Mouse (Mus musculus) CH12.LX (cell line): ENCODE measurements around the gene Col7a1. TPM values are rescaled to one million over a fixed set of nuclear protein-coding genes. Genes with fewer than 3 reads are reported as not detected.

Source experiments
- DNase-seq: peaks from one replicate; pipeline ENCODE4 v3.0.0-alpha.2; 2013; ENCODE audit errors: extremely low read depth
- H3K27ac ChIP-seq: 2 replicates; pipeline ENCODE4 v1.5.1; 2012; ENCODE audit warnings: low read depth, mild to moderate bottlenecking, control low read depth, moderate library complexity; ENCODE audit not compliant: insufficient read depth
- H3K27me3 ChIP-seq: replicated peaks from 2 replicates; pipeline ENCODE3; 2012; ENCODE audit warnings: inconsistent platforms
- H3K36me3 ChIP-seq, 2 experiments: replicated peaks in 1 of 2; 2 replicates each; pipeline versions ENCODE3 to v1.6.1; 2012; ENCODE audit warnings: inconsistent platforms in 1 of 2, low read length in 1 of 2, mild to moderate bottlenecking in 1 of 2, mixed read lengths in 1 of 2, moderate library complexity in 1 of 2; ENCODE audit not compliant: control insufficient read depth in 1 of 2, insufficient read depth in 1 of 2
- H3K4me1 ChIP-seq, 2 experiments: 2 replicates each; pipeline ENCODE4 v1.6.1; 2012; ENCODE audit warnings: inconsistent platforms in 1 of 2, moderate library complexity in 1 of 2; ENCODE audit not compliant: insufficient read depth in 2 of 2, control insufficient read depth in 1 of 2
- H3K4me2 ChIP-seq: 2 replicates; pipeline ENCODE4 v1.6.1; 2012; ENCODE audit warnings: low read depth, mild to moderate bottlenecking, control low read depth; ENCODE audit not compliant: poor library complexity, insufficient read depth, severe bottlenecking
- H3K4me3 ChIP-seq, 3 experiments: fragments of 150-350 bp in 1 of 3; sonication (generic) in 1 of 3; replicated peaks in 1 of 3; 2 replicates each; pipeline versions ENCODE3 to v1.5.1; 2011 to 2012; ENCODE audit warnings: low read depth in 2 of 3, low read length in 2 of 3, mild to moderate bottlenecking in 2 of 3, moderate library complexity in 2 of 3, control low read depth in 1 of 3, improper control_type of control experiment in 1 of 3, inconsistent platforms in 1 of 3, mixed read lengths in 1 of 3; ENCODE audit not compliant: poor library complexity in 1 of 3
- H3K79me2 ChIP-seq: replicated peaks from 2 replicates; pipeline ENCODE4 v1.6.1; 2012; ENCODE audit warnings: mild to moderate bottlenecking, moderate library complexity; ENCODE audit not compliant: control insufficient read depth, poor library complexity, insufficient read depth, severe bottlenecking; ENCODE audit errors: extremely low read depth
- H3K9ac ChIP-seq: 2 replicates; pipeline ENCODE4 v1.6.1; 2012; ENCODE audit warnings: low read depth, mild to moderate bottlenecking, control low read depth, moderate library complexity; ENCODE audit not compliant: insufficient read depth
- H3K9me3 ChIP-seq: replicated peaks from 2 replicates; pipeline ENCODE3; 2012; ENCODE audit warnings: low read length, inconsistent platforms, mixed read lengths
- CHD2 ChIP-seq: IDR thresholded peaks from 2 replicates; pipeline ENCODE4 v1.6.1; 2011; ENCODE audit warnings: low read length, improper control_type of control experiment
- E2F4 ChIP-seq: IDR thresholded peaks from 2 replicates; pipeline ENCODE4 v1.6.1; 2011; ENCODE audit warnings: low read depth, low read length, improper control_type of control experiment; ENCODE audit not compliant: insufficient replicate concordance
- ETS1 ChIP-seq: conservative IDR thresholded peaks from 2 replicates; pipeline ENCODE4 v1.6.1; 2012; ENCODE audit warnings: low read depth, mild to moderate bottlenecking, inconsistent platforms, low read length, improper control_type of control experiment, moderate library complexity
- HCFC1 ChIP-seq: IDR thresholded peaks from 2 replicates; pipeline ENCODE4 v1.6.1; 2012; ENCODE audit warnings: low read depth, mild to moderate bottlenecking, inconsistent platforms, low read length, improper control_type of control experiment
- JUN ChIP-seq: IDR thresholded peaks from 2 replicates; pipeline ENCODE4 v1.6.1; 2011; ENCODE audit warnings: low read depth, mild to moderate bottlenecking, low read length, improper control_type of control experiment, moderate library complexity; ENCODE audit not compliant: insufficient read depth
- JUND ChIP-seq: conservative IDR thresholded peaks from 2 replicates; pipeline ENCODE4 v1.6.1; 2011; ENCODE audit warnings: low read depth, low read length, improper control_type of control experiment
- MAX ChIP-seq: IDR thresholded peaks from 2 replicates; pipeline ENCODE4 v1.6.1; 2011; ENCODE audit warnings: low read length, improper control_type of control experiment
- MEF2A ChIP-seq: IDR thresholded peaks from 2 replicates; pipeline ENCODE4 v1.6.1; 2014; ENCODE audit warnings: low read depth, mild to moderate bottlenecking, inconsistent platforms, low read length, improper control_type of control experiment, borderline replicate concordance
- MXI1 ChIP-seq: IDR thresholded peaks from 2 replicates; pipeline ENCODE4 v1.6.1; 2011; ENCODE audit warnings: mild to moderate bottlenecking, low read depth, low read length, improper control_type of control experiment
- NRF1 ChIP-seq: IDR thresholded peaks from 2 replicates; pipeline ENCODE4 v1.6.1; 2014; ENCODE audit warnings: low read depth, mild to moderate bottlenecking, inconsistent platforms, low read length, improper control_type of control experiment, moderate library complexity
- PAX5 ChIP-seq: IDR thresholded peaks from 2 replicates; pipeline ENCODE4 v1.6.1; 2012; ENCODE audit warnings: low read length, inconsistent platforms, mixed read lengths
- POLR2AphosphoS2 ChIP-seq: IDR thresholded peaks from 2 replicates; pipeline ENCODE4 v1.6.1; 2011; ENCODE audit warnings: low read depth, low read length, improper control_type of control experiment
- RCOR1 ChIP-seq: conservative IDR thresholded peaks from 2 replicates; pipeline ENCODE4 v1.6.1; 2012; ENCODE audit warnings: low read depth, mild to moderate bottlenecking, inconsistent platforms, low read length, improper control_type of control experiment
- TCF12 ChIP-seq: IDR thresholded peaks from 2 replicates; pipeline ENCODE4 v1.6.1; 2014; ENCODE audit warnings: low read depth, mild to moderate bottlenecking, inconsistent platforms, low read length, improper control_type of control experiment
- USF1 ChIP-seq: IDR thresholded peaks from 2 replicates; pipeline ENCODE4 v1.6.1; 2014; ENCODE audit warnings: low read depth, mild to moderate bottlenecking, inconsistent platforms, low read length, improper control_type of control experiment
- USF2 ChIP-seq: conservative IDR thresholded peaks from 2 replicates; pipeline ENCODE4 v1.6.1; 2011; ENCODE audit warnings: low read depth, low read length, improper control_type of control experiment
- ZC3H11A ChIP-seq: IDR thresholded peaks from 2 replicates; pipeline ENCODE4 v1.6.1; 2012; ENCODE audit warnings: low read depth, mild to moderate bottlenecking, inconsistent platforms, low read length, improper control_type of control experiment
- ZKSCAN1 ChIP-seq: IDR thresholded peaks from 2 replicates; pipeline ENCODE4 v1.6.1; 2012; ENCODE audit warnings: low read depth, inconsistent platforms, low read length, improper control_type of control experiment, borderline replicate concordance
- ZNF384 ChIP-seq: IDR thresholded peaks from 2 replicates; pipeline ENCODE4 v1.6.1; 2012; ENCODE audit warnings: low read depth, low read length, improper control_type of control experiment, inconsistent platforms
- dilution Hi-C: fragments of 300-500 bp; cut with MboI; formaldehyde crosslinking; loops from 2 replicates; pipeline ENCODE4 v1.14.3; 2020; ENCODE audit warnings: low sequenced_read_pairs; ENCODE audit not compliant: extremely low pct_unique_long_range_greater_than_20kb, extremely low pct_ligation_motif_present
- in situ Hi-C: fragments of 300-500 bp; cut with MboI; formaldehyde crosslinking; loops from 3 replicates; pipeline ENCODE4 v1.14.3; 2019; ENCODE audit warnings: low sequenced_read_pairs, low pct_ligation_motif_present, low pct_unique_long_range_greater_than_20kb, mixed read lengths
- polyA plus RNA-seq: library from polyadenylated mRNA; unstranded; fragments of >175 nt; gene quantifications from 2 replicates; pipeline ENCODE4 v1.2.1, GENCODE M21; 2012; ENCODE audit warnings: low read depth; ENCODE audit not compliant: insufficient read length
- total RNA-seq, 2 experiments: library from RNA; depleted of rRNA; stranded (reverse); fragments of 300-350 nt in 1 of 2; fragments of >200 nt in 1 of 2; gene quantifications; 2 replicates each; pipeline ENCODE4 v1.2.3; 2012 to 2014

Gene Col7a1
- total and polyA plus RNA-seq, 3 experiments, result 0.31 to 2.0 (median 0.98) TPM

- Histone ChIP-seq H3K27me3 (no peaks in the 10 kb centered on the region), H3K79me2 (no peaks in the 10 kb centered on the region), H3K9me3 (no peaks in the 10 kb centered on the region), H3K4me3 (no peak overlapping the region), H3K4me2 (no peak overlapping the region), H3K4me1 (no peaks in the 10 kb centered on the region), H3K9ac (no peak overlapping the region), H3K27ac (no peak overlapping the region), H3K36me3 (peaks cover 3 to 14% of the 10 kb centered on the region in 2 experiments)
- in situ Hi-C loops (no loop called here), dilution Hi-C loops (no loop called here)
- DNase-seq, result no peak
- TF ChIP-seq POLR2AphosphoS2 (no peak), ZC3H11A (no peak), MXI1 (no peak), CHD2 (no peak), NRF1 (no peak), ZNF384 (no peak), TCF12 (no peak), PAX5 (no peak), HCFC1 (no peak), JUN (no peak), E2F4 (no peak), ZKSCAN1 (no peak), USF2 (no peak), ETS1 (no peak), JUND (no peak)
These were observed 1.9 kb downstream of the Col7a1 start for GRCm38 (mm10) chr9:108955241-108955640.

DNA sequence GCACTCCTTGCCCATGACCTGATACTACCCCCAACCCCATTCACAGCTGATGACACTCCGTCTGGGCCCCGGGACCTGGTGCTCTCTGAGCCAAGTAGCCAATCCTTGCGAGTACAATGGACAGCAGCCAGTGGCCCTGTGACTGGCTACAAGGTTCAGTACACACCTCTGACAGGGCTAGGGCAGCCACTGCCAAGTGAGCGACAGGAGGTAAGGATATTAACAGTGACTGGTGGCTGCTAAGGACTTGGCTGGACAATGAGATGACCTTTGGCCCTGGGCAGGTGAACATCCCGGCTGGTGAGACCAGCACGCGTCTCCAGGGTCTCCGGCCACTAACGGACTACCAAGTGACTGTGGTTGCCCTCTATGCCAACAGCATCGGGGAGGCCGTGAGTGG, 2.5 kb downstream of the Col7a1 start:
- H3K4me3 ChIP-seq, result no peak overlapping the region
- no peaks in the 10 kb centered on the region for H3K79me2 ChIP-seq
- peaks cover 0 to 13% of the 10 kb centered on the region in 2 experiments for H3K36me3 ChIP-seq
- H3K4me1 ChIP-seq, result no peaks in the 10 kb centered on the region
- H3K27ac ChIP-seq, result no peak overlapping the region
- no peak overlapping the region for H3K9ac ChIP-seq
- in situ Hi-C loops (no loop called here), dilution Hi-C loops (no loop called here)
- TF ChIP-seq ZC3H11A (no peak), NRF1 (no peak), MEF2A (no peak), MAX (no peak), USF1 (no peak), TCF12 (no peak), ETS1 (no peak), MXI1 (no peak), RCOR1 (no peak)
- DNase-seq, result no peak
- no peak overlapping the region for H3K4me2 ChIP-seq
- no peaks in the 10 kb centered on the region for H3K9me3 ChIP-seq
- H3K27me3 ChIP-seq, result no peaks in the 10 kb centered on the region
